Mouse (Mus musculus): ENCODE data around the gene Cerkl. TPM values are rescaled to one million over a fixed set of nuclear protein-coding genes. Genes with fewer than 3 reads are reported as not detected.

Cerkl gene
- polyA plus RNA-seq, 1 experiment from 2014 or later: 1.1 TPM

DNA sequence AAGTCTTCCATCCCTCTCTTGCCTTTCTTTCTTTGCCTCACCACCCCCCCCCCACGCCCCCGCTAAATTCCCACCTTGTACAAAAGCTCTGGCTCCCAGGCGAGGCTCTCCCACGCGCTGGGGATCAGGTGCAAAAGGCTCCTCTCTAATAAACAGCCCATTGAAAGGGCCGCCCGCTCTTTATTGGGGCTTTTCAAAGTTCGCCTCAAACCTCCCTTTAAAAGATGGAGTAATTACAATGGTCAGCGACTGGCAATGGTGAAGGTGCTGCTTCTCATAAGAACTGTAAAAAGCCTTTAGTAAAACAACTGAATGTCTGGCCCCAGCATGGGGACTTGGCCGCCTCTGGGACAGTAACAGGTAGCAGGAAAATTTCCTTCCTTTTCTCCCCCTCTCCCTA, 939 bp downstream of the Cerkl start:
- 3% methylated on average over 10 of the region's 10 CpGs for WGBS

DNA sequence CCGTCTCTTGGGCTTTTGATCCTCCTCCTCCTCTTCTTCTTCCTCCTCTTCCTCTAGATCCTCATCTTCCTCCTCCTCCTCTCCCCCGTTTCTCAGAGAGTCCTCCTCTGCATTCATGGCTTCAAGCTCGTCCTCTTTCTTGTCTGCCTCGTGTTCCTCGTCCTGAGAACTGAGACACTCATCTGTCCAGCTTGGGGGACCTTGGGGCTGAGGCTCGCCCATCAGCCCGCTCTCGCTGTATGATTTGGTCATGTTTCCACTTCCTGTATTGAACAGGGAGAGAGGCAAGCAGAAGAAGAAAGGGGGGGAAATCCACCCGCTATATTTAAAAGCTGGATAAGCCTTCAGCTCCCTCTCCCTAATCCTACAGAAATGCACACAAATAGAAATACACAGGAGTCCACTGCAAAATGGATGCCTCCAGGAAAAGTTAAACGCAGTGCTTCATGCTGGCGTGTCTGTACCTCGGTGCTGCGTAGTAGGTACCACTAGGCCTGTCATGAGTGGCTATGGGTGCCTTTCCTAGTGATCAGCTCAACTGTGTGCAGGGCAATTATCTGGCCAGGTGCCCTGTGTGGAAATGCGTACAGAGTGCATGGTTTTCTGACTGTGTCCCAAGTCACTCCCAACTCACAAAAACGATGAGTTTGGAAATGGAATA, 1.7 kb downstream of the Cerkl start:
- Histone ChIP-seq H3K4me2 (replicated peaks) (no peak overlapping the region), H3K4me3 (no peak overlapping the region), H3K9me3 (0 out of 2 replicates have a peak, but pooled peaks cover 2% of the 10 kb centered on the region), H3K9ac (no peak overlapping the region), H3K36me3 (no peaks in the 10 kb centered on the region), H3K27ac (no peak overlapping the region), H3K4me1 (peaks cover 20% of the 10 kb centered on the region; the same call in 1 of the 2 replicates), H3K27me3 (peaks cover 81% of the 10 kb centered on the region)
- no peak for ATAC-seq (ENCODE audit: low FRiP score, low read depth)
- 14% methylated on average over 15 of the region's 15 CpGs for WGBS

More for the DNA sequence above, 939 bp downstream of the Cerkl start:
- H3K4me1 ChIP-seq: peaks cover 20% of the 10 kb centered on the region; the same call in 1 of the 2 replicates
- H3K9me3 ChIP-seq: 0 out of 2 replicates have a peak, but pooled peaks cover 2% of the 10 kb centered on the region
- no peak for ATAC-seq (ENCODE audit: low FRiP score, low read depth)
- H3K27ac ChIP-seq: no peak overlapping the region
- H3K27me3 ChIP-seq: peaks cover 88% of the 10 kb centered on the region
- no peaks in the 10 kb centered on the region for H3K36me3 ChIP-seq
- H3K4me3 ChIP-seq: no peak overlapping the region
- H3K9ac ChIP-seq: no peak overlapping the region
- no peak overlapping the region for H3K4me2 ChIP-seq (replicated peaks)

DNA sequence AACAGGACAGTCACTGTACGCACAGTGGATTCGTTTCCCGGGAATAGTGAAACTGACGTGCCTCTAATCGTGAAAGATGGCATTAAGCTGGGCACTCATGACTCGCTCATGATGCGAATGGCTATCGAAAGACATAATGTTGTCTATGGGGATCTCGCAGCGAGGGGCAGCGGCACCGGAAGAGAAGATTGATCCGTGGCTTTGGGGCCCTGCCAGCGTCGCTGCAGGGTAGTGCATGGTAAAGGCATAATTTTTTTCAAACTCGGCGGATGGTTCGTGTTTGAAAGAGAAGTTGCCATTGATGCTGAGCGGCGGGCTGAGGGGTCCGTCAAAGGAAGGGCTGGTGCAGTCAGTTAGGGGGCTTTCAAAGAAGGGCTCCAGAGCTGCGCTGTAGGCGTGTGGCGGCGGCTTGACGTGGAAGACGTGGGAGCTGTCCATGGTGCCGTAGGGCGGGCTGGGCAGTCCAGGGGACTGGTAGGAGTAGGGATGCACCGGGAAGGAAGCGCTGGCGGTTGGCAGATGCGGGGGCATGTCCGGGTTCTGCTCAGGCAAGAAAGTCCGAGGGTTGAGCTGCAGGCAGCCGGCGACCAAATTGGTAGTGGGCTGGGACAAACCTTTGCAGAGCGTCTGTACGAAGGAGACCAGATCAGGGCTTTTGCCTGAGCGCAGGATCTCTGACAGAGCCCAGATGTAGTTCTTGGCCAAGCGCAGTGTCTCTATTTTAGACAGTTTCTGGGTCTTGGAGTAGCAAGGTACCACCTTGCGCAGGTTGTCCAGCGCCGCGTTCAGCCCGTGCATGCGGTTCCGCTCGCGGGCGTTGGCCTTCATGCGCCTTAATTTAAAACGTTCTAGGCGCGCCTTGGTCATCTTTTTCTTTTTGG, 2.4 kb downstream of the Cerkl start:
- H3K9ac ChIP-seq: no peak overlapping the region
- no peak overlapping the region for H3K27ac ChIP-seq
- H3K4me3 ChIP-seq: peak overlapping the region; percentile 44
- peaks cover 77% of the 10 kb centered on the region for H3K27me3 ChIP-seq
- peak; percentile 89 for ATAC-seq (ENCODE audit: low FRiP score, low read depth)
- 3% methylated on average over 55 of the region's 55 CpGs for WGBS
- 0 out of 2 replicates have a peak, but pooled peaks cover 2% of the 10 kb centered on the region for H3K9me3 ChIP-seq
- peak overlapping the region; percentile 78 for H3K4me2 ChIP-seq (replicated peaks)
- no peaks in the 10 kb centered on the region for H3K36me3 ChIP-seq
- H3K4me1 ChIP-seq: peaks cover 17% of the 10 kb centered on the region; the same call in 1 of the 2 replicates

DNA sequence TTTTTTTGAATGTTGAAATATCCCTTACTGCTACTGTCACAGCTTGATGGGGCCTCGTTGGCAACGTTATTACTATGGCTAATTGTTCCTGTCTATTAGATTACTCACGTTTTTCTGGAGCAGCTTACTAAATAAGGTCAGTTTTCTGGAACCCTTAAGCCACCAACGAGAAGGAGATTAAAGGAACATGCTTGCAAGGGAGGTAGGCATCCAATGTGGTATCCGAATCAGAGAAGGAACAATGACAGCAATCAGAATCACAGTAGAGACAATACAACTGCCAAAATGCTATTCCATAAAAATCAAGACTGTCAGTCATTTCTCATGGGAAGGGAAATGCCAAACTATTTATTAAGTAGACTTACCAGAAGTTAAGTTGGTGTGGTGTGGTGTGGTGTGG, 5.1 kb downstream of the Cerkl start:
- ATAC-seq (ENCODE audit: low FRiP score, low read depth): no peak
- Histone ChIP-seq H3K36me3 (no peaks in the 10 kb centered on the region), H3K9me3 (no peaks in the 10 kb centered on the region), H3K27me3 (peaks cover 50% of the 10 kb centered on the region), H3K27ac (no peak overlapping the region), H3K9ac (no peak overlapping the region), H3K4me1 (peaks cover 11% of the 10 kb centered on the region; the same call in 1 of the 2 replicates), H3K4me2 (replicated peaks) (no peak overlapping the region), H3K4me3 (no peak overlapping the region)
- 58% methylated on average over 5 of the region's 5 CpGs for WGBS

DNA sequence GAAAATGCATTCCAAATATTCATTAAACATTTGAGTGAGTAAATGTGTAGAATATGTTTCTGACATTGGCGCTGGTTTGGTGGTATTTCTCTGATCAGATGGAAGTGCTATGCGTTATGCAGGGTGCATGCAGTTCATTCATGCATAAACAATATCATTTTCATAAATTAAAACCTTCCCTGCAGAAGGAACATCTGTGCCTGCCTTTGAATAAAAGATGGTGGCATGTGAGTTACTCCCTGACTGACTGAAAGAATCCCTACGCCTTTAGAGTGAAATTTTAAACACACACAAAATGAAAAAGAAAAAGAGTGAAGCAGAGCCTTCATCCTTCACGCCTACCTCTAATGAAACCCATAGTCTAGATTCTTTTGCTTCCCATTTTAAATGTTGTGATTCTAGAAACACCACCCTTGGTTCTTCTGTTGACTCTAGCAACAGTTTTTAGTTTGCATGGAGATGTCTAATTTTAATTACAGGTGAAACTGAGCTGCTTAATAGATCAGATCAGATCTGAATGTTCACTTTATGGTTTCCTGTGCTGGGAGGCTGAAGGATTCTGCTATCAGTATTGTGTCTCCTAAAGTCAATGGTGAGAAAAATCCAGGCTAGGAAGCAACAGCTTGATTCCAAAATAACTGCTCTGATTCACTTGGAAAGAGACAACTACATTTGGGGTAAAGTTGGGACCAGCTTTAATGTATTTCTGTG, 5.7 kb downstream of the Cerkl start:
- no peak overlapping the region for H3K9ac ChIP-seq
- no peaks in the 10 kb centered on the region for H3K36me3 ChIP-seq
- no peak for ATAC-seq (ENCODE audit: low FRiP score, low read depth)
- 0 out of 2 replicates have a peak, but pooled peaks cover 8% of the 10 kb centered on the region for H3K4me1 ChIP-seq
- H3K27ac ChIP-seq: no peak overlapping the region
- 76% methylated on average over 4 of the region's 4 CpGs for WGBS
- H3K27me3 ChIP-seq: peaks cover 44% of the 10 kb centered on the region
- H3K4me2 ChIP-seq (replicated peaks): no peak overlapping the region
- no peak overlapping the region for H3K4me3 ChIP-seq
- H3K9me3 ChIP-seq: no peaks in the 10 kb centered on the region

DNA sequence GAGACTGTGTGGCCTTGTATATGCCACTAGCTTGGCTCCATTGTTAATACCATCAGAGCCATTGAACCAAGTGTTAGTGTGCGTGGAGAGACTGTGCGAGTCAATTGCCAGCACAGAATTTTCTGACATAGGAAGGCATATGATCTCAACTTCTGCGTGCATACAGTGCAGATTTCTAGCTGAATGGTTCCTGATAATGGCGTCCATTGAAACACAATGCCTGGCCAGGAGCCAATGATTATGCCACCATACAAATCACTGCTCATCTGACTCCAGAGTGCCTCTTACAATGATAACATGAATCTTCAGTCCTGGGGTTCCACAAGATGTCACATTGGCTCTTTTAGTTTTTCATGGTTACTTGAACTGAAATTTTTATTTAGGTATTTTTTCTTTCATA, 7.2 kb downstream of the Cerkl start:
- Histone ChIP-seq H3K36me3 (no peaks in the 10 kb centered on the region), H3K4me1 (0 out of 2 replicates have a peak, but pooled peaks cover 6% of the 10 kb centered on the region), H3K27ac (no peak overlapping the region), H3K27me3 (peaks cover 29% of the 10 kb centered on the region), H3K4me2 (replicated peaks) (no peak overlapping the region), H3K4me3 (no peak overlapping the region), H3K9me3 (no peaks in the 10 kb centered on the region), H3K9ac (no peak overlapping the region)
- WGBS: 84% methylated on average over 4 of the region's 4 CpGs
- ATAC-seq (ENCODE audit: low FRiP score, low read depth): no peak

DNA sequence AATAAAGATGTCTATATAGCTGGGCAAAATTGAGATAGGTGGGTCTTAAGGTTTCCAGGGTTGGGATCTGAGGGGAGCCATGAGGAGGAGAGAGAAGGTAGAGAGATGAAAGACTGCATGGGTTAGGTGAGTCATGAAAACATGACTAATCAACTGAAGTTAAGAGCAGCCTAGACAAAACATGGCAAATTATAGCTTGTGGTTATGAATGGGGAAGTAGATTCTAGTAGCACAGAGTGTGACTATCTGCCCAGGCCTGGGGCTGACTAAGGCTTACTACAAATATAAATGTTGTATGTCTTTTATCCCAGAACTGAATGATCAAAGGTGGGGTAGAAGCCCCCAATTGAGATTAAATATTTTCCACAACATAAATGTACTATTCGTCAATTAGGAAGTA, 9.4 kb downstream of the Cerkl start:
- H3K9me3 ChIP-seq: no peaks in the 10 kb centered on the region
- no peaks in the 10 kb centered on the region for H3K4me1 ChIP-seq
- no peaks in the 10 kb centered on the region for H3K36me3 ChIP-seq
- H3K4me2 ChIP-seq (replicated peaks): no peak overlapping the region
- 72% methylated on average over 1 of the region's 1 CpGs for WGBS
- H3K9ac ChIP-seq: no peak overlapping the region
- no peak for ATAC-seq (ENCODE audit: low FRiP score, low read depth)
- H3K27ac ChIP-seq: no peak overlapping the region
- no peak overlapping the region for H3K4me3 ChIP-seq
- H3K27me3 ChIP-seq: peaks cover 14% of the 10 kb centered on the region

DNA sequence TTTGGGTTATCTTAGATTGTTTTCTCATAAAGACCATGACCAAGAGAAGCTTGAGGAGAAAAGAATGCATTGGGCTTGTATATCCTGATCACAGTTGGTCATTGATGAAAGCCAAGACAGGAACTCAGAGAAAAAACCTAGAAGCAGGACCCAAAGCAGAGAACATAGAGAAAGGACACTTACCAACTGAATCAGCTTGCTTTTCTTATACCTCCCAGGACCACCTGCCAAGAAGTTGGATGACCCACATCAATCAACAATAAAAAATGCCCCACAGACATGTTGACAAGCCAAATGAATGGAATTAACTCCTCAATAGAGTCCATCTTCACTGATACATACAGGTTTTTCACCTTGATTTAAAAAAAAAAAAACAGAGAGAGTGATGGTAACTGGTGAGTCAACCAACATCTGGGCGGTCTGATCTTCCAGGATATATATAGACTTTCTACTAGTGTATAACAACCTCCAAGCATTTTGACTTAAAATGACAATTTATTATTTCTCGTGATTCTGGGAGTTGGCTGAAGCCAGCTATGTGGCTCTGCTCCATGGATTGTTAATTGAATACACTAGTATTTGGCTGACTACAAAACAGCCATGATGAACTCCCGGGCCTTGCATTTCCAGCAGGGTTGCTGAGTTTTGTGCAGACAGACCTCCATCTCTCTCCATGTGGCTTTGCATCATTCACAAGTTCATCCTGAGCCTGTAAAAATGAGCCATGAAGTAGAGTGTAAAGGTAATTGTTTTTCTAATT, 12.5 kb downstream of the Cerkl start:
- no peaks in the 10 kb centered on the region for H3K9me3 ChIP-seq
- WGBS: 87% methylated on average over 3 of the region's 3 CpGs
- no peak overlapping the region for H3K9ac ChIP-seq
- H3K36me3 ChIP-seq: no peaks in the 10 kb centered on the region
- H3K4me2 ChIP-seq (replicated peaks): no peak overlapping the region
- H3K4me3 ChIP-seq: no peak overlapping the region
- no peaks in the 10 kb centered on the region for H3K27me3 ChIP-seq
- no peaks in the 10 kb centered on the region for H3K4me1 ChIP-seq
- no peak overlapping the region for H3K27ac ChIP-seq
- no peak for ATAC-seq (ENCODE audit: low FRiP score, low read depth)

DNA sequence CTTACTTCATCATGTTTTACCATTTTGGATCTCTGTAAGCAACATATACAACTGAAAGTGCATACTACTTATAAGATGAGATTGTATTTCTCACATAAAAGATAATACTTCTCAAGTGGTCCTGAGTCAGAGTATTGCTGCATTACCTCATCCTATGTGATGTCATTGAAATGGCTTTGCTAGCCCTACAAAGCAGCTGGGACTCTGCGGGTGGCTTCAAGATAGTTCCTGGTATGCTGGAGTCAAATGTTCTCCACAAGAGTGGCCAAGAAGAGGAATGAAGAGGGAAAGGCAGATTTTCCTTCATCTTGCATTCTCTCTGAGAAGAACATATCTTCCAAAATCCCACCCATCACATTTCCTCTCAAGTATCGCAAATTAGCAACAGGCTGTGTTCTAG, 13.2 kb downstream of the Cerkl start:
- H3K4me2 ChIP-seq (replicated peaks): no peak overlapping the region
- no peak overlapping the region for H3K4me3 ChIP-seq
- H3K9ac ChIP-seq: no peak overlapping the region
- H3K27ac ChIP-seq: no peak overlapping the region
- H3K9me3 ChIP-seq: no peaks in the 10 kb centered on the region
- ATAC-seq (ENCODE audit: low FRiP score, low read depth): no peak
- no peaks in the 10 kb centered on the region for H3K4me1 ChIP-seq
- no peaks in the 10 kb centered on the region for H3K36me3 ChIP-seq
- no peaks in the 10 kb centered on the region for H3K27me3 ChIP-seq
- WGBS: 95% methylated on average over 2 of the region's 2 CpGs

DNA sequence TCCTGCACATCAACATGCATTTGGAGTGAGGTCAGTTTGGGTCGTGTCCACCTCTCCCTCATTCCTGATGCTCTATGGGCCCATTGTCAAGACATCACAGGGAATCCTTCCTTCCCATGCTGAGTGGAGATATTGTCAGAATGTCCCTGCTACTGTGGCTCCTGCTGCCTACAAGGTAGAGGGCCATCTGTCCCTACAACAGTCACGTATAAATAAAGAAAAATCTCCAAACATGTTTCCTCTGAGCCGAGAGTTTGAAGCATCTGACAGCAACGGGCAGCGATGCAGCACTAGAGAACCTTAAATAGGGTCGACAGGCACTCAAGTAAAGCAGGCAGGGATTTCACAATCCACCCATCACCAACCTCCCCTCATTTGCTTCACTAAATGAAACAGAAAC, 13.7 kb downstream of the Cerkl start:
- H3K9ac ChIP-seq: no peak overlapping the region
- H3K4me3 ChIP-seq: no peak overlapping the region
- H3K27me3 ChIP-seq: no peaks in the 10 kb centered on the region
- H3K9me3 ChIP-seq: no peaks in the 10 kb centered on the region
- no peak overlapping the region for H3K4me2 ChIP-seq (replicated peaks)
- no peak for ATAC-seq (ENCODE audit: low FRiP score, low read depth)
- 80% methylated on average over 6 of the region's 6 CpGs for WGBS
- no peaks in the 10 kb centered on the region for H3K36me3 ChIP-seq
- no peaks in the 10 kb centered on the region for H3K4me1 ChIP-seq
- H3K27ac ChIP-seq: no peak overlapping the region

DNA sequence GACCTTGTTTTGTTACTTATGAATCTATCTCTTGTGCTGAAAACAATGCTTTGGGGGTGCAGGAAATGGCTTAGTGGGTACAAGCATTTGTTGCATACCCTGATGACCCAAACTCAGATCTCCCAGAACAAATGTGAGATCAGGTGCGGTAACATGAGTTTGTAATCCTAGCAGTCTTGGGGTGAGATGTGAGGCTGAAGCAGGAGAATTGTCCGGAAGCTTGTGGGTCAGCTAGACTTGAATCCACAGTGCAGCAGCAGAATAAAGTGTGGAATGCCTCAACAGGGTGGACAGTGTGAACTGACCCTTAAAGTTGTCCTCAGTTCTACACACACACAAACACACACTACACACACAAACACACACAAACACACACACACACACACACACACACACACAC, 14.4 kb downstream of the Cerkl start:
- no peaks in the 10 kb centered on the region for H3K9me3 ChIP-seq
- WGBS: 94% methylated on average over 2 of the region's 2 CpGs
- H3K4me2 ChIP-seq (replicated peaks): no peak overlapping the region
- H3K4me1 ChIP-seq: no peaks in the 10 kb centered on the region
- H3K27me3 ChIP-seq: no peaks in the 10 kb centered on the region
- H3K36me3 ChIP-seq: no peaks in the 10 kb centered on the region
- H3K27ac ChIP-seq: no peak overlapping the region
- no peak overlapping the region for H3K9ac ChIP-seq
- no peak overlapping the region for H3K4me3 ChIP-seq
- no peak for ATAC-seq (ENCODE audit: low FRiP score, low read depth)
